In the genomic region with DNA sequence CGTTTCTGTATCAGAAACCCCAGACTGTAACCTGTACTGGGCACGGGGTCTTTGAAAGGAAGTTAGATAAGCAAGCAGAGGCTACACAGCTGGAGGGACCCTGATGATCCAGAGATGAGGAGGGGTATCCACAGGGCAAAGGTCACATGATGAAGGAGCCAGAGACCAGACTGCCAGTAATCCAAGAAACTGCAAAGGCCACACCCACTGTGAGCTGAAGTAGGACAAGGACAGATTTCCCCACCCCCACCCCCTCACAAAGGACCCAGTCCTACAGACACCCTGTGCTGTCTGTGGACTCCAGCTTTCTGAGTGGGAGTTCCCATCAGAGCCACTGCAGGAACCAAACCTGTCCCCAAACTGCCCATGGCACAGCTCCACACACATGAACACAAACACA, we compare ENCODE assay signal across 24 mouse cellular contexts.
DNase-seq lines count a peak whose midpoint lies in the region; ATAC-seq and TF ChIP-seq lines count a peak whose summit lies in the region.
"Had no signal": no experiment of that assay in that cellular context is flagged by ENCODE, and none has a peak within 500 bp of the region (broad histone marks: within the 10 kb centered on the region; RNA-seq: fewer than 3 reads in every experiment).

No protein-coding gene starts in this region.

- H3K4me1 ChIP-seq in E14TG2a.4 (replicated peaks; ENCODE audit: low read depth, low read length), result peaks cover 81% of the 10 kb centered on the region
- H3K4me1 ChIP-seq in midbrain, embryonic 11.5 days (ENCODE audit: control insufficient read depth, insufficient read depth, low read length), result no peaks in the 10 kb centered on the region
- H3K4me1 ChIP-seq: embryonic facial prominence, embryonic 13.5 days; embryonic facial prominence, embryonic 15.5 days; forebrain, embryonic 10.5 days; forebrain, embryonic 12.5 days had no signal

- no peaks in the 10 kb centered on the region for H3K9me3 ChIP-seq in E14TG2a.4 (ENCODE audit: low read length)
- H3K9me3 ChIP-seq in midbrain, embryonic 11.5 days (ENCODE audit: control insufficient read depth, low read length), result no peaks in the 10 kb centered on the region
- H3K9me3 ChIP-seq: embryonic facial prominence, embryonic 13.5 days; embryonic facial prominence, embryonic 15.5 days; forebrain, embryonic 12.5 days had no signal

- no peaks in the 10 kb centered on the region for H3K36me3 ChIP-seq in E14TG2a.4 (ENCODE audit: insufficient read depth, low read length)
- no peaks in the 10 kb centered on the region for H3K36me3 ChIP-seq in midbrain, embryonic 11.5 days (ENCODE audit: control insufficient read depth, insufficient read depth, low read length)
- H3K36me3 ChIP-seq: embryonic facial prominence, embryonic 13.5 days; embryonic facial prominence, embryonic 15.5 days; forebrain, embryonic 10.5 days; forebrain, embryonic 12.5 days; G1E had no signal

- H3K27me3 ChIP-seq in E14TG2a.4 (ENCODE audit: insufficient read depth, low read length), result peaks cover 65% of the 10 kb centered on the region
- H3K27me3 ChIP-seq in midbrain, embryonic 11.5 days (ENCODE audit: control insufficient read depth, insufficient read depth, low read length), result no peaks in the 10 kb centered on the region
- H3K27me3 ChIP-seq: embryonic facial prominence, embryonic 13.5 days; embryonic facial prominence, embryonic 15.5 days; forebrain, embryonic 12.5 days; Patski had no signal

- no peak overlapping the region for H3K4me2 ChIP-seq in midbrain, embryonic 11.5 days
- H3K4me2 ChIP-seq: embryonic facial prominence, embryonic 13.5 days; embryonic facial prominence, embryonic 15.5 days; forebrain, embryonic 12.5 days had no signal

- no peak overlapping the region for H3K27ac ChIP-seq in midbrain, embryonic 11.5 days (ENCODE audit: low read depth, low read length)
- H3K27ac ChIP-seq: embryonic facial prominence, embryonic 13.5 days; embryonic facial prominence, embryonic 15.5 days; forebrain, embryonic 10.5 days; forebrain, embryonic 12.5 days had no signal

- peak overlapping the region; percentile 52 for H3K4me3 ChIP-seq in E14TG2a.4 (replicated peaks; ENCODE audit: low read length)
- no peak overlapping the region for H3K4me3 ChIP-seq in midbrain, embryonic 11.5 days (ENCODE audit: low read depth, low read length)
- H3K4me3 ChIP-seq: embryonic facial prominence, embryonic 13.5 days; embryonic facial prominence, embryonic 15.5 days; erythroblast, embryonic 14.5 days; forebrain, embryonic 10.5 days; forebrain, embryonic 12.5 days had no signal

- no peak for ATAC-seq in midbrain, embryonic 11.5 days (ENCODE audit: low FRiP score)
- ATAC-seq: forebrain, embryonic 14.5 days; forebrain, embryonic 16.5 days; Patski had no signal

- DNase-seq in ES-CJ7 (ENCODE audit: low read depth, low spot score), result peak; percentile 59
- DNase-seq in R1 (ENCODE audit: low read depth, low spot score), result peak; percentile 88
- DNase-seq in layer of hippocampus, postnatal 14 days (ENCODE audit: low spot score in 2 of 2), result no peak
- DNase-seq in midbrain, embryonic 11.5 days (ENCODE audit: low spot score, missing footprints), result no peak
- DNase-seq: adrenal gland, adult 2 months; adrenal gland, postnatal 10 days; adrenal gland, postnatal 25 days; cerebellum, adult 11 months; cerebellum, adult 18-20 months; cerebellum, adult 8-10 months; cerebellum, adult 9-11 months; cerebellum, postnatal 14 days; cerebellum, postnatal 36 days; embryo, embryonic 11 days had no signal

- H3K9ac ChIP-seq in midbrain, embryonic 11.5 days (ENCODE audit: low read length), result no peak overlapping the region
- H3K9ac ChIP-seq: embryonic facial prominence, embryonic 13.5 days; embryonic facial prominence, embryonic 15.5 days; forebrain, embryonic 12.5 days had no signal

- TF ChIP-seq CTCF in E14TG2a.4 (conservative IDR thresholded peaks at IDR 0.05; ENCODE audit: low read length), result no peak

- WGBS in midbrain, embryonic 11.5 days, result 89% methylated on average over 2 of the region's 2 CpGs

Comparison
In these comparisons a context has a peak if more than half of its experiments do, and no peak if none do; other contexts are left out.
1. DNase-seq: peak in ES-CJ7 (single experiment) and R1 (single experiment); none in layer of hippocampus, postnatal 14 days (0 of 2) and midbrain, embryonic 11.5 days (single experiment).